Mouse (Mus musculus) stomach, postnatal 0 days (tissue): ENCODE measurements around the gene Arhgap44. TPM values are rescaled to one million over a fixed set of nuclear protein-coding genes. Genes with fewer than 3 reads are reported as not detected.

Source experiments
- ATAC-seq: fragments of 200-750 bp; cut with Nextera tagmentation; 2 replicates; pipeline ENCODE4 v1.8.0; 2017; ENCODE audit not compliant: low FRiP score, low TSS enrichment
- DNase-seq: peaks from one replicate; pipeline ENCODE4 v3.0.0-alpha.2; 2016; ENCODE audit warnings: low spot score
- H3K27ac ChIP-seq: fragments of 300-500 bp; sonication (generic); replicated peaks from 2 replicates; pipeline ENCODE4 v1.5.1; 2014; ENCODE audit warnings: mild to moderate bottlenecking, control low read depth
- H3K27me3 ChIP-seq: fragments of 300-500 bp; sonication (generic); 2 replicates; pipeline ENCODE4 v1.6.1; 2014; ENCODE audit warnings: low read length; ENCODE audit not compliant: control insufficient read depth, insufficient read depth
- H3K36me3 ChIP-seq: fragments of 300-500 bp; sonication (generic); 2 replicates; pipeline ENCODE4 v1.6.1; 2014; ENCODE audit warnings: low read length, mixed read lengths; ENCODE audit not compliant: control insufficient read depth, insufficient read depth
- H3K4me1 ChIP-seq: fragments of 300-500 bp; sonication (generic); replicated peaks from 2 replicates; pipeline ENCODE4 v1.6.1; 2014; ENCODE audit warnings: antibody characterized with exemption; ENCODE audit not compliant: control insufficient read depth, insufficient read depth
- H3K4me2 ChIP-seq: fragments of 300-500 bp; sonication (generic); replicated peaks from 2 replicates; pipeline ENCODE4 v1.6.1; 2014; ENCODE audit warnings: low read depth, mild to moderate bottlenecking, control low read depth, moderate library complexity
- H3K4me3 ChIP-seq: fragments of 300-500 bp; sonication (generic); 2 replicates; pipeline ENCODE4 v1.5.1; 2014; ENCODE audit warnings: low read depth, low read length, control low read depth
- H3K9ac ChIP-seq: fragments of 300-500 bp; sonication (generic); 2 replicates; pipeline ENCODE4 v1.6.1; 2014; ENCODE audit warnings: mild to moderate bottlenecking, low read length, control low read depth, mixed read lengths
- H3K9me3 ChIP-seq: fragments of 300-500 bp; sonication (generic); 2 replicates; pipeline ENCODE4 v1.6.1; 2016; ENCODE audit warnings: low read length; ENCODE audit not compliant: control insufficient read depth
- CTCF ChIP-seq: IDR thresholded peaks from 2 replicates; pipeline ENCODE4 v1.5.1; 2016; ENCODE audit warnings: antibody characterized with exemption, low read depth, mild to moderate bottlenecking, moderate library complexity
- EP300 ChIP-seq: optimal IDR thresholded peaks from 2 replicates; pipeline ENCODE3; 2016; ENCODE audit warnings: antibody characterized with exemption
- WGBS: fragments of 180-500 bp; shearing (Covaris S2); extraction: QIAGEN DNeasy Blood & Tissue Kit; methylation state at CpG from one replicate; pipeline ENCODE4 v1.1.7; 2014; 5-methylcytosine and 5-hydroxymethylcytosine counted together
- polyA plus RNA-seq: library from polyadenylated mRNA; unstranded; fragments of >200 nt; fragmentation: Nextera tagmentation; extraction: Ambion mirVana; gene quantifications from 2 replicates; pipeline ENCODE4 v1.2.1, GENCODE M21; 2015

Arhgap44 gene
- polyA plus RNA-seq, 1 experiment from 2014 or later, result 2.9 TPM

- Histone ChIP-seq H3K4me2 (no peak overlapping the region), H3K4me1 (no peaks in the 10 kb centered on the region), H3K4me3 (no peak overlapping the region), H3K9me3 (no peaks in the 10 kb centered on the region), H3K36me3 (no peaks in the 10 kb centered on the region), H3K27me3 (no peaks in the 10 kb centered on the region), H3K9ac (no peak overlapping the region), H3K27ac (no peak overlapping the region)
- DNase-seq (no peak), ATAC-seq (no peak)
- TF ChIP-seq CTCF, result no peak
- TF ChIP-seq EP300, result no peak
- WGBS, result 94% methylated on average over 4 of the region's 4 CpGs
Observed at GRCm38 (mm10) chr11:65133661-65134060, 29.1 kb downstream of the Arhgap44 start.

- Histone ChIP-seq H3K4me2 (no peak overlapping the region), H3K36me3 (no peaks in the 10 kb centered on the region), H3K27me3 (no peaks in the 10 kb centered on the region), H3K9me3 (no peaks in the 10 kb centered on the region), H3K4me1 (0 out of 2 replicates have a peak, but pooled peaks cover 2% of the 10 kb centered on the region), H3K9ac (no peak overlapping the region), H3K4me3 (no peak overlapping the region), H3K27ac (no peak overlapping the region)
- peak; percentile 49 for TF ChIP-seq CTCF
- TF ChIP-seq EP300, result no peak
- 83% methylated on average over 4 of the region's 4 CpGs for WGBS
- ATAC-seq (no peak), DNase-seq (no peak)
Observed at GRCm38 (mm10) chr11:65129110-65129509, 33.7 kb downstream of the Arhgap44 start.

GRCm38 (mm10) chr11:65128666-65129065, 34.1 kb downstream of the Arhgap44 start:
- ATAC-seq (peak; percentile 77), DNase-seq (no peak)
- Histone ChIP-seq H3K9ac (no peak overlapping the region), H3K9me3 (no peaks in the 10 kb centered on the region), H3K27ac (no peak overlapping the region), H3K4me1 (0 out of 2 replicates have a peak, but pooled peaks cover 2% of the 10 kb centered on the region), H3K27me3 (no peaks in the 10 kb centered on the region), H3K4me2 (no peak overlapping the region), H3K4me3 (no peak overlapping the region), H3K36me3 (no peaks in the 10 kb centered on the region)
- WGBS, result 43% methylated on average over 4 of the region's 4 CpGs
- TF ChIP-seq CTCF (no peak), EP300 (no peak)

GRCm38 (mm10) chr11:65126566-65126965, 36.2 kb downstream of the Arhgap44 start:
- Histone ChIP-seq H3K36me3 (no peaks in the 10 kb centered on the region), H3K27ac (no peak overlapping the region), H3K4me2 (no peak overlapping the region), H3K9ac (no peak overlapping the region), H3K27me3 (no peaks in the 10 kb centered on the region), H3K9me3 (no peaks in the 10 kb centered on the region), H3K4me1 (0 out of 2 replicates have a peak, but pooled peaks cover 2% of the 10 kb centered on the region), H3K4me3 (no peak overlapping the region)
- ATAC-seq (no peak), DNase-seq (no peak)
- TF ChIP-seq CTCF (no peak), EP300 (no peak)
- WGBS, result 64% methylated on average over 9 of the region's 9 CpGs

- peak; percentile 27 for DNase-seq
- WGBS, result 52% methylated on average over 8 of the region's 8 CpGs
Observed at GRCm38 (mm10) chr11:65124913-65125418, 37.8 kb downstream of the Arhgap44 start.

GRCm38 (mm10) chr11:65120276-65120675, 42.5 kb downstream of the Arhgap44 start:
- H3K27me3 ChIP-seq, result no peaks in the 10 kb centered on the region
- no peaks in the 10 kb centered on the region for H3K9me3 ChIP-seq
- no peak overlapping the region for H3K9ac ChIP-seq
- TF ChIP-seq CTCF (no peak), EP300 (no peak)
- H3K27ac ChIP-seq, result no peak overlapping the region
- ATAC-seq (no peak), DNase-seq (no peak)
- H3K4me3 ChIP-seq, result no peak overlapping the region
- H3K36me3 ChIP-seq, result no peaks in the 10 kb centered on the region
- H3K4me2 ChIP-seq, result no peak overlapping the region
- no peaks in the 10 kb centered on the region for H3K4me1 ChIP-seq
- WGBS, result 89% methylated on average over 4 of the region's 4 CpGs

More at GRCm38 (mm10) chr11:65124913-65125418, 37.8 kb downstream of the Arhgap44 start:
- Histone ChIP-seq H3K36me3 (no peaks in the 10 kb centered on the region), H3K4me1 (0 out of 2 replicates have a peak, but pooled peaks cover 2% of the 10 kb centered on the region), H3K4me3 (no peak overlapping the region), H3K9me3 (no peaks in the 10 kb centered on the region), H3K27me3 (no peaks in the 10 kb centered on the region), H3K9ac (no peak overlapping the region), H3K4me2 (no peak overlapping the region), H3K27ac (peak overlapping the region; percentile 13; the same call in 1 of the 2 replicates)
- TF ChIP-seq EP300 (no peak), CTCF (peak; percentile 34)
- ATAC-seq, result peak; percentile 58; the same call in 1 of the 2 replicates
